Mouse (Mus musculus): ENCODE results near the gene Serpina10.
"Not testable (repeated sequence)": the region's sequence is repeated elsewhere in the genome, so short reads cannot be mapped to it uniquely, and the experiment has no call there.

Gene Serpina10

DNA sequence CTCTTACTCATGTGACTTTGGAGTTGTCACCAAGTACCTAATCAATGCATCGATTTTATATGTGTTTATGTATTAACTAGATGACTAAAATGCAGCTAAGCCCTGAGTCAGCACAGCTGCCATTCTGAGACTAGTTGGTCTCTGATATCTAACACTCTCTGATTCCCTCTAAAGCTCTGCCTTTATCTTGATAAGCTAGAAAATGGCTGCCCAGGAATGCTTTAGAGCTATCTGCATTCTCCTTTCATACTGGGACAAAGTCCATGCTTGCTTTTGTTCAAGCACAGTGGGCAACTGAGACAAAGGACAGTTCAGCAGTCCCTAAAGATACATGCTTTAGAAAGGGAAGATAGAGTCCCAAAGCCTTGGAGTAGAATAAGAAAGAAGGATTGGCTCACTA lies 16.1 kb downstream of the Serpina10 start:
- DNase-seq (ENCODE audit: low spot score), result no peak

DNA sequence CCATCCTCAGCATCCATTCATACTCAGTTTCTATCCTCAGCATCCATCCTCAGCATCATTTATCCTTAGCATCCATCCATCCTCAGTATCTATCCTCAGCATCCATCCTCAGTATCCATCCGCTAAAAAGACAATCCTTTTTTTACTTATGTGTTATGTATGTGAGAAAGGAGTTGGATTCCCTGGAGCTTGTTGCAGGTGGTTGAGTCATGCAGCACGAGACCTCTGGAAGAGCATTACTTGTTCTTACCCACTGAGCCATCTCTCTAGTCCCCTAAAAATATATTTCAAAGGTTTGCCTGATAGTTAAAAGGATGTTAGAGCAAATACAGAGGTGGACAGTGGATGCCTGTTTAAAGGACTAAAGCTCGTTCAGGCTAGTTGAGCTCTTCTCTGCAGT lies 29.4 kb downstream of the Serpina10 start:
- DNase-seq (ENCODE audit: low spot score), result no peak

DNA sequence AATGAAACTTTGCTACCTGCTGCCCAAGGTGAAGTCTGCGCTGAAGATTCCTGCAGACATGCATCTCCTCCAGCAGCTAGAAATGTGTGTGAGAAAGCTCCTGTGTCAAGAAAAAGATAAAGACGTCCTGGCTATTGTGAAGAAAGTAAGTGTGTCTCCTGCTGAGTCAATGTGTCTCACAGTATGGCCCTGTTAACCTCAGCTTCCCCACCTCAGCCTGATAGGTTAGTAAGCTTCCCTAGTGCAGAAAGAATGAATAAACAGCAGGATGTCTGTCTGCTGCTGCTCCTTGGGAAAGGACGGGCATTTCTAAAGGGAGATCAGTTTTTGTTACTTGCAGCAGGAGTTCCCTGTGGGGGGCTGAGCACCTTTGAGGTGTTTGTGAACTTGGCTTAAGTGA lies 30.9 kb downstream of the Serpina10 start:
- no peak for DNase-seq (ENCODE audit: low spot score)

DNA sequence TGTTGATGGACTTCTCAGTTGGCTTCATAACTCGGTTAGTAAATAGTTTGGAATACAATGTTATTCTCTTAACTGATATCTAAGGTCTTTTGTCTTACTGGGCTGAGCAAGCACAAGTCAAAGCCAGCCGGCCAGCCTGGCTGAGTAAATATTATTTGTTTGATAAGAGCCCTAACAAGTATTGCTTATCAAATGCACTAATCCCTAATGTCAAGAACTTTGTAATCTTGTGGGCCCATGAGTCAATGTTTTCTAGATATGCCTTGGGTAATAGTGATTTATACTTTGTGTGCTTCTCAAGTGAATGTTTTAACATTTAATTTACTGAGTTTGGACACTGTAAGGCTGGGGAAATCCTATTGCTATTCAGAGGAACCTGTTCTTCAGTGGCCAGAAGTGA lies 32.8 kb downstream of the Serpina10 start:
- DNase-seq (ENCODE audit: low spot score), result no peak

DNA sequence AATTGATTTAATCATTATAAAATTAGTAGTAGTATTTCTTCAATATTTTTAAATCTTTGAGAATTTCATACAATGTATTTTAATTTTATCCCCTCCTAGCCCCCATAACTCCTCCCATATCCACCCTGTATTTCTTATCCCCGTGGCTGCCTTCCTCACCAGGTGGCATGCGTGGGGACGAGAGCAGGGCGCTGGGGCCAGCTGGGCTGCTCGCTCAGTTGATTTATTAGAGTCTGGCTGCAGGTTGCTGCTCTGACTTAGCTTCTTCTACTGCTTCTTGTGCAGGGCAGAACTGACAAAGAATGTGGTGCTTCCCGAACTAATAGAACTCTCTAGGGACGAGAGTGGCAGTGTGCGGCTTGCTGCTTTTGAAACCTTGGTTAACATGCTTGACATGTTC lies 47.5 kb downstream of the Serpina10 start:
- no peak for DNase-seq (ENCODE audit: low spot score)

DNA sequence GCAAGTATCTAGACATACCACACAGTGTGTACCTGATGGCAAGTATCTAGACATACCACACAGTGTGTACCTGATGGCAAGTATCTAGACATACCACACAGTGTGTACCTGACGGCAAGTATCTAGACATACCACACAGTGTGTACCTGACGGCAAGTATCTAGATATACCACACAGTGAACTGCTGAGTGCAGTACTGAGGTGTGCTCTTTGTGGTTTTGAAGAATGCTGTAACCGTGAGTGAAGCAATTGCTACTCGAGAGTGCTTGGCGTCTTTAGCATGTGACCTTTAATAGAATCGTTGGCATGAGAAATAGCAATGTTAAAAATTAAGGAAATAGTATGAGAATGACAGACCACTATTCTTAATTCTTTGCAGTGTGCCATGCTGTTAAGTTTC lies 53.1 kb downstream of the Serpina10 start:
- not testable (repeated sequence) for DNase-seq (ENCODE audit: low spot score)

DNA sequence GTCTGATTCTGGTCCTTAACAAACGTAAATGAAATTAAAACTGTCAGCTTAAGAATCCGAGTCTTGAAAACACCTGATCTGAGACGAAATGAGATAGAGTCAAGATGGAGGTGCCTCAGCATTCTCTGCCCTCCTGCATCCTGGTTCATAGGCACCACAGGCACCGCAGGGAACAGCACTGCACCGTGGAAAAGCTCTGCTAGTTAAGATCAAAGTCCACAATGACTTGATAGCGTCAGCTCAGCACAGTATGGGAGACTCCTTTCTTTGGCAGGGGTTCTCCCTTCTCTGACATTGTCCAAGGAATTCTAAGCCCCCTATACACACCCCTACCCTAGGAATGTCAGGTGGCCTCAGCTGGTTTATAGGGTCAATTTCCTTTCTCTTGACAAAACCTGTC lies 61.6 kb downstream of the Serpina10 start:
- no peak for DNase-seq (ENCODE audit: low spot score)

DNA sequence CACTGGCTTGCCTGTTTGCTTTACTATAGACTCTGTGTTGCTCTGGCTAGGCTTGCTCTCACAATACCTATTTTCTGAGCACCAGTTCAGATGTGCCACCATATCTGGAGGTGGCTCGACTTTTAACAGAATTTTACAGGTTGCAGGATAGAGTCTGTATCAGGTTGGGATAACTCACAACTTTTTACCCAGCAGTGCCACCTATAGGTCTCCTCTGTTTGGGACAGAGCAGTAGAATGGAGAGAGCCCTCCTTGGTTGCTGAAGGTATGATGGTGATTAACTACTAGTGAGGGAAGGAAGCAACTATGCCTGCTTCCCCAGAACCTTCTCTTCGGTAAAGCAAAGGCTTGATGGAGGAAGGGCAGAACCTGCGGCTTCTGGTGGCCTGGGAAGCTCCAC lies 64.1 kb downstream of the Serpina10 start:
- DNase-seq (ENCODE audit: low spot score), result no peak

DNA sequence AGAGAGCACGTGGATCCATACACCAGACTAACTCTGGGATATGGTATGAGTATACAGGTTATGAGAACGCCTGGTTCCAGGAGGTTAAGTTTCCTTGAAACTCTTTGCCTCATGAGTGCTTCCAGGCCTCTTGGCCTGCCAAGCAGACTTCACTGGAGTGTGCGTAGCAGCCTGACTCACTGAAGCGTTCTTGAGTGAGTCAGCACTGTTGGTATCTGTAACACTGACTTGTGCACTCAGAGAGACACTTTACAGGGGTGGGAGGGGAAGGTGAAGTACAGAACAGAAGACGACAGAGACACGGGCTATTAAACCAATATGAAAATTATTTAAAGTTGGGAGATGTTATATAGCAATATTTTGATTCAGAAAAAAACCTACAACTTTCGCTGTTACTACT lies 66.1 kb downstream of the Serpina10 start:
- no peak for DNase-seq (ENCODE audit: low spot score)
